Mouse (Mus musculus): ENCODE data around the gene Apol7b. TPM values are rescaled to one million over a fixed set of nuclear protein-coding genes. Genes with fewer than 3 reads are reported as not detected.

Apol7b gene
- total and polyA plus RNA-seq, 3 experiments: not detected

- TF ChIP-seq TAL1 (IDR thresholded peaks at IDR 0.05; ENCODE audit: low read length) (no peak), SIN3A (IDR thresholded peaks at IDR 0.05; ENCODE audit: low read length) (no peak), RAD21 (IDR thresholded peaks at IDR 0.05; ENCODE audit: low read depth, low read length) (no peak), USF1 (IDR thresholded peaks at IDR 0.05; ENCODE audit: low read depth, low read length) (no peak), E2F4 (IDR thresholded peaks at IDR 0.05; ENCODE audit: borderline replicate concordance, low read depth, low read length) (no peak), GABPA (IDR thresholded peaks at IDR 0.05; ENCODE audit: low read depth, low read length) (no peak), CHD1 (IDR thresholded peaks at IDR 0.05; ENCODE audit: low read depth, low read length) (no peak), MAFK (IDR thresholded peaks at IDR 0.05; ENCODE audit: borderline replicate concordance, low read depth, low read length) (no peak), GATA1 (IDR thresholded peaks at IDR 0.05; ENCODE audit: low read depth, low read length) (no peak), MYC (IDR thresholded peaks at IDR 0.05; ENCODE audit: low read depth, low read length) (no peak), ZNF384 (IDR thresholded peaks at IDR 0.05; ENCODE audit: low read depth, low read length) (no peak), BHLHE40 (IDR thresholded peaks at IDR 0.05; ENCODE audit: borderline replicate concordance, low read depth, low read length) (no peak), UBTF (IDR thresholded peaks at IDR 0.05; ENCODE audit: borderline replicate concordance, insufficient read depth, low read depth, low read length) (no peak), TBP (IDR thresholded peaks at IDR 0.05; ENCODE audit: low read depth, low read length) (no peak), SMC3 (IDR thresholded peaks at IDR 0.05; ENCODE audit: low read depth, low read length) (no peak), JUND (IDR thresholded peaks at IDR 0.05; ENCODE audit: low read depth, low read length) (no peak), NELFE (IDR thresholded peaks at IDR 0.05; ENCODE audit: low read depth, low read length) (no peak), POLR2AphosphoS2 (IDR thresholded peaks at IDR 0.05; ENCODE audit: low read length) (no peak), ZMIZ1 (IDR thresholded peaks at IDR 0.05; ENCODE audit: low read depth, low read length) (no peak), MAZ (IDR thresholded peaks at IDR 0.05; ENCODE audit: low read depth, low read length) (no peak)
- H3K9ac ChIP-seq (ENCODE audit: control insufficient read depth, low read depth, low read length, poor library complexity, severe bottlenecking): no peak overlapping the region
- no peak overlapping the region for H3K27ac ChIP-seq (ENCODE audit: control insufficient read depth, low read depth, low read length)
- no peak for DNase-seq (ENCODE audit: low read depth, low spot score)
- no peak overlapping the region for H3K4me3 ChIP-seq (ENCODE audit: control insufficient read depth in 1 of 2, insufficient read depth in 1 of 2, low read depth in 2 of 2, low read length in 2 of 2)
- no peaks in the 10 kb centered on the region for H3K36me3 ChIP-seq (ENCODE audit: control insufficient read depth in 1 of 2, insufficient read depth in 2 of 2, low read length in 2 of 2)
- H3K9me3 ChIP-seq (replicated peaks; ENCODE audit: insufficient read depth, low read length): no peaks in the 10 kb centered on the region
- no peaks in the 10 kb centered on the region; a peak in 1 of 4 replicates for H3K27me3 ChIP-seq (ENCODE audit: control insufficient read depth in 1 of 2, insufficient read depth in 2 of 2, low read length in 2 of 2)
- H3K4me1 ChIP-seq (ENCODE audit: control insufficient read depth in 1 of 2, insufficient read depth in 2 of 2, low read length in 2 of 2): no peaks in the 10 kb centered on the region
- H3K79me2 ChIP-seq (ENCODE audit: control insufficient read depth, insufficient read depth, low read length, poor library complexity): no peaks in the 10 kb centered on the region
Observed at GRCm38 (mm10) chr15:77379921-77380320, 67.4 kb downstream of the Apol7b start.

GRCm38 (mm10) chr15:77377419-77377818, 69.9 kb downstream of the Apol7b start:
- TF ChIP-seq POLR2AphosphoS2 (IDR thresholded peaks at IDR 0.05; ENCODE audit: low read length) (no peak), MYC (IDR thresholded peaks at IDR 0.05; ENCODE audit: low read depth, low read length) (no peak)

More at GRCm38 (mm10) chr15:77377419-77377818, 69.9 kb downstream of the Apol7b start:
- Histone ChIP-seq H3K9ac (ENCODE audit: control insufficient read depth, low read depth, low read length, poor library complexity, severe bottlenecking) (no peak overlapping the region), H3K27ac (ENCODE audit: control insufficient read depth, low read depth, low read length) (no peak overlapping the region), H3K27me3 (ENCODE audit: control insufficient read depth in 1 of 2, insufficient read depth in 2 of 2, low read length in 2 of 2) (no peaks in the 10 kb centered on the region; a peak in 1 of 4 replicates), H3K4me3 (ENCODE audit: control insufficient read depth in 1 of 2, insufficient read depth in 1 of 2, low read depth in 2 of 2, low read length in 2 of 2) (no peak overlapping the region), H3K9me3 (replicated peaks; ENCODE audit: insufficient read depth, low read length) (no peaks in the 10 kb centered on the region), H3K79me2 (ENCODE audit: control insufficient read depth, insufficient read depth, low read length, poor library complexity) (no peaks in the 10 kb centered on the region), H3K4me1 (ENCODE audit: control insufficient read depth in 1 of 2, insufficient read depth in 2 of 2, low read length in 2 of 2) (no peaks in the 10 kb centered on the region), H3K36me3 (ENCODE audit: control insufficient read depth in 1 of 2, insufficient read depth in 2 of 2, low read length in 2 of 2) (no peaks in the 10 kb centered on the region)
- DNase-seq (ENCODE audit: low read depth, low spot score): no peak

Measured in MEL (cell line).